Mouse (Mus musculus): ENCODE measurements around the gene Timm22. TPM values are rescaled to one million over a fixed set of nuclear protein-coding genes. Genes with fewer than 3 reads are reported as not detected.

Timm22 gene
- polyA plus RNA-seq, 1 experiment from 2014 or later = 84.9 TPM

DNA sequence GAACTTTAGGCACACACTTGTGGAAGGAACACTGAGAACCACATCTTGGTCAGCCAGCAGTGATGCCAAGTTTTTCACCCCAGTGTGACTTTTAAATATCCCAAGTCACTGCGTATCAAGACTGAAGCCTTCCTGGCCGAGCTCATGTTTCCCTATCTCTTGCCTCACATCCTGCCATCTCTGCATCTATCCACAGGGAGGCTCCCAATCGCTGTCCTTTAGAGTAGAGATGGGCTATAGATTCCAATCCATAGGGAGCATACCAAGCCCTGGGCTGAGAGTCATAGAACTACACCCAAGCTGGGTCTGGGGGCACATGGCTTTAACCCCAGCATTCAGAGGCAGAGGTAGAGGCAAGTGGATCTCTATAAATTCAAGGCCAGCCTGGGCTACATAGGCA lies 52.7 kb downstream of the Timm22 start:
- WGBS = 53% methylated on average over 3 of the region's 3 CpGs
- H3K4me1 ChIP-seq (replicated peaks) = peaks cover 19% of the 10 kb centered on the region
- H3K27me3 ChIP-seq = no peaks in the 10 kb centered on the region
- H3K9me3 ChIP-seq (replicated peaks) = no peaks in the 10 kb centered on the region
- no peak for ATAC-seq (replicated peaks; ENCODE audit: insufficient number of reproducible peaks, insufficient read depth, low FRiP score, low read depth)
- H3K27ac ChIP-seq = no peak overlapping the region
- H3K4me2 ChIP-seq = no peak overlapping the region
- H3K4me3 ChIP-seq = no peak overlapping the region
- H3K9ac ChIP-seq = no peak overlapping the region
- H3K36me3 ChIP-seq = peaks cover 42% of the 10 kb centered on the region

DNA sequence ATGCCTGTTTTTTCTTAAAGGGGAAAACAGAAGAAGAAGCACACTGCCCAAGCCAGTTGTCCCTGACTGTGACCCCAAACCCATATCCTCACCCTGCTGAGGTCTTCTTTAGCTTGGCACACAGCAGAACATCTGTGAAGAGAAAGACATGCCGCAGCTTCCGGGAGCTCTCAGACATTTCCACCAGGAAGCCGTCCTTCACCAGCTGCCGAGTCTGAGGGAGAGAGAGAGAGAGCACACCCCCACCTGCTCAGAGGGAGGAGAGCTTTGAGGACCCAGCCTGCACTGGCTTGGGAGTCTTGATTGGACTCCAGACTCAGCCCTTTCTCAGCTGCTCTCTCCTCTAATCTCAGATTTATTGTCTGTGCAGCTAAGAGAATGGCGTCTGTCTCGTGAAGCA lies 54.4 kb downstream of the Timm22 start:
- no peak overlapping the region for H3K9ac ChIP-seq
- H3K27me3 ChIP-seq = no peaks in the 10 kb centered on the region
- no peak overlapping the region for H3K27ac ChIP-seq
- H3K4me2 ChIP-seq = no peak overlapping the region
- peaks cover 31% of the 10 kb centered on the region for H3K36me3 ChIP-seq
- H3K9me3 ChIP-seq (replicated peaks) = no peaks in the 10 kb centered on the region
- peaks cover 23% of the 10 kb centered on the region for H3K4me1 ChIP-seq (replicated peaks)
- 51% methylated on average over 6 of the region's 6 CpGs for WGBS
- no peak overlapping the region for H3K4me3 ChIP-seq
- no peak for ATAC-seq (replicated peaks; ENCODE audit: insufficient number of reproducible peaks, insufficient read depth, low FRiP score, low read depth)

DNA sequence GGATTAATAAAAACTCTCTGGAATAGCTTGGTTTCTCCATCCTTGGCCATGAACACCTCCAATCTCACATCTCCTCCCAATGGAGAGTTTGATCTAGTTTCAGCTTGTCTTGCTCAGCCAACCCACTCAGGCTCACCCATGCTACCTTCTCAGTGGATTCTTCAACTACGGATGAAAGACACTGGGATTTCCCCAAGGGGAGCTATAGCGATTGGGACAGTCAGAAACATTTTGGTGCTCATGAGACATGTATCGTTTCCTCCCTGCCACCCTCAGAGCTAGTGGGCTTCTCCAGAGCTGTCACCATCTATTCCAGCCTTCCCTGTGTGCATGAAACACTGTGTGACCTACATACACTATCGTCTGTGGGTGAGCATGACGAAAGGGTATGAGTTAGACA lies 54.9 kb downstream of the Timm22 start:
- H3K9me3 ChIP-seq (replicated peaks) = no peaks in the 10 kb centered on the region
- 85% methylated on average over 5 of the region's 5 CpGs for WGBS
- ATAC-seq (replicated peaks; ENCODE audit: insufficient number of reproducible peaks, insufficient read depth, low FRiP score, low read depth) = no peak
- no peak overlapping the region for H3K27ac ChIP-seq
- no peak overlapping the region for H3K4me3 ChIP-seq
- peaks cover 31% of the 10 kb centered on the region for H3K36me3 ChIP-seq
- H3K4me2 ChIP-seq = no peak overlapping the region
- no peaks in the 10 kb centered on the region for H3K27me3 ChIP-seq
- H3K4me1 ChIP-seq (replicated peaks) = peaks cover 19% of the 10 kb centered on the region
- H3K9ac ChIP-seq = no peak overlapping the region

DNA sequence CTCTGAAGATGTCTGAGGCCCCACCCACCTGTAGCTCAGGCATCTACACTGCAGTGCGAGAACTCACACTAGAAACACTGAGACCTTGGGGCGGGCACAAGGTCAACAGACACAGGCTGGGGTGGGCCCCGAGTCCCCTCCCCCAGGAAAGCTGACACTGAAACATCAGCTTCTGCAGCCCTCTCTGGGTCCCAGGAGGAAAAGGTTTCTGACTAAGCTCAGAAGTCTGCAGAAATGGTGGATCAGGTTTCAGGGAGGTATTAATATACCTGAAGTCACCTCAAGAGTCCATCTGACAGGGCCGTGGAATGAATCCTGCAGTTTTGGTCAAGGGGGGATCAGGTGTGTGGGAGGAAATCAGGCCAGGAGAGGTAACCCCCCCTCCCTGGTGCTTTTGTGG lies 59.1 kb downstream of the Timm22 start:
- Histone ChIP-seq H3K4me1 (replicated peaks) (peaks cover 48% of the 10 kb centered on the region), H3K4me3 (no peak overlapping the region), H3K36me3 (peaks cover 23% of the 10 kb centered on the region), H3K9ac (no peak overlapping the region), H3K27me3 (no peaks in the 10 kb centered on the region), H3K9me3 (replicated peaks) (no peaks in the 10 kb centered on the region), H3K4me2 (no peak overlapping the region), H3K27ac (no peak overlapping the region)
- ATAC-seq (replicated peaks; ENCODE audit: insufficient number of reproducible peaks, insufficient read depth, low FRiP score, low read depth) = no peak
- WGBS = 76% methylated on average over 4 of the region's 4 CpGs

Other genes with a start within 250 kb of the Timm22 start
- gene Vps53, start 227.3 kb upstream of the Timm22 start, polyA plus RNA-seq (2015; fragmentation: Nextera tagmentation; extraction: Ambion mirVana) = 26.0 and 31.6 TPM in 2 replicates
- 19.9 and 24.0 TPM in 2 replicates for gene Fam57a, start 227.3 kb upstream of the Timm22 start, polyA plus RNA-seq (2015; fragmentation: Nextera tagmentation; extraction: Ambion mirVana)
- 0.95 and 1.0 TPM in 2 replicates for gene Dbil5, start 189.3 kb upstream of the Timm22 start, polyA plus RNA-seq (2015; fragmentation: Nextera tagmentation; extraction: Ambion mirVana)
- gene Gemin4, start 189.3 kb upstream of the Timm22 start, polyA plus RNA-seq (2015; fragmentation: Nextera tagmentation; extraction: Ambion mirVana) = 15.1 and 23.9 TPM in 2 replicates
- gene Mrm3, start 163.2 kb upstream of the Timm22 start, polyA plus RNA-seq (2015; fragmentation: Nextera tagmentation; extraction: Ambion mirVana) = 22.7 and 24.8 TPM in 2 replicates
- gene Glod4, start 163.2 kb upstream of the Timm22 start, polyA plus RNA-seq (2015; fragmentation: Nextera tagmentation; extraction: Ambion mirVana) = 111 and 116 TPM in 2 replicates
- gene Nxn, start 7.8 kb upstream of the Timm22 start, polyA plus RNA-seq (2015; fragmentation: Nextera tagmentation; extraction: Ambion mirVana) = 18.6 and 26.0 TPM in 2 replicates
- 19.9 and 28.2 TPM in 2 replicates for gene Abr, start 215.4 kb downstream of the Timm22 start, polyA plus RNA-seq (2015; fragmentation: Nextera tagmentation; extraction: Ambion mirVana)